Mouse (Mus musculus) embryonic facial prominence, embryonic 13.5 days (tissue): ENCODE measurements around the gene Nfatc2. TPM values are rescaled to one million over a fixed set of nuclear protein-coding genes. Genes with fewer than 3 reads are reported as not detected.

Source experiments
- ATAC-seq: fragments of 200-750 bp; cut with Nextera tagmentation; 2 replicates; pipeline ENCODE4 v1.8.0; 2017; ENCODE audit warnings: low read depth; ENCODE audit not compliant: insufficient number of reproducible peaks, insufficient read depth, low FRiP score, low TSS enrichment
- H3K27ac ChIP-seq: fragments of 300-500 bp; sonication (generic); 2 replicates; pipeline ENCODE4 v1.5.1; 2015; ENCODE audit warnings: moderate library complexity, mild to moderate bottlenecking, inconsistent platforms
- H3K27me3 ChIP-seq: fragments of 300-500 bp; sonication (generic); 2 replicates; pipeline ENCODE4 v1.6.1; 2015; ENCODE audit warnings: mild to moderate bottlenecking, inconsistent platforms
- H3K36me3 ChIP-seq: fragments of 300-500 bp; sonication (generic); 2 replicates; pipeline ENCODE4 v1.6.1; 2015; ENCODE audit warnings: mild to moderate bottlenecking, inconsistent platforms
- H3K4me1 ChIP-seq: fragments of 300-500 bp; sonication (generic); 2 replicates; pipeline ENCODE4 v1.6.1; 2015; ENCODE audit warnings: inconsistent platforms
- H3K4me2 ChIP-seq: fragments of 300-500 bp; sonication (generic); 2 replicates; pipeline ENCODE4 v1.6.1; 2015; ENCODE audit warnings: moderate library complexity, mild to moderate bottlenecking, inconsistent platforms
- H3K4me3 ChIP-seq: fragments of 300-500 bp; sonication (generic); 2 replicates; pipeline ENCODE4 v1.5.1; 2015; ENCODE audit warnings: mild to moderate bottlenecking, inconsistent platforms
- H3K9ac ChIP-seq: fragments of 300-500 bp; sonication (generic); 2 replicates; pipeline ENCODE4 v1.6.1; 2015; ENCODE audit warnings: mild to moderate bottlenecking, inconsistent platforms
- H3K9me3 ChIP-seq: fragments of 300-500 bp; sonication (generic); 2 replicates; pipeline ENCODE4 v1.6.1; 2016; ENCODE audit warnings: inconsistent platforms
- WGBS: fragments of 180-500 bp; shearing (Covaris S2); methylation state at CpG from one replicate; pipeline ENCODE4 v1.1.7; 2015; ENCODE audit warnings: mixed read lengths; 5-methylcytosine and 5-hydroxymethylcytosine counted together
- microRNA-seq: library from miRNA; unstranded; fragments of <30 nt; microRNA quantifications from one replicate; pipeline ENCODE4, GENCODE M21; 2016
- polyA plus RNA-seq: library from polyadenylated mRNA; unstranded; fragments of >200 nt; fragmentation: Nextera tagmentation; extraction: Ambion mirVana; gene quantifications from 2 replicates; pipeline ENCODE4 v1.2.1, GENCODE M21; 2015

Nfatc2 gene
- polyA plus RNA-seq, 1 experiment from 2014 or later: 5.9 TPM

GRCm38 (mm10) chr2:168432394-168432793 is 169.1 kb downstream of the Nfatc2 start:
- H3K27ac ChIP-seq: no peak overlapping the region
- no peak overlapping the region for H3K9ac ChIP-seq
- no peak overlapping the region for H3K4me3 ChIP-seq
- H3K4me1 ChIP-seq: 0 out of 2 replicates have a peak, but pooled peaks cover 7% of the 10 kb centered on the region
- no peak for ATAC-seq
- no peak overlapping the region for H3K4me2 ChIP-seq
- 0 out of 2 replicates have a peak, but pooled peaks cover 4% of the 10 kb centered on the region for H3K9me3 ChIP-seq
- H3K27me3 ChIP-seq: no peaks in the 10 kb centered on the region
- H3K36me3 ChIP-seq: no peaks in the 10 kb centered on the region
- 83% methylated on average over 7 of the region's 7 CpGs for WGBS

DNA sequence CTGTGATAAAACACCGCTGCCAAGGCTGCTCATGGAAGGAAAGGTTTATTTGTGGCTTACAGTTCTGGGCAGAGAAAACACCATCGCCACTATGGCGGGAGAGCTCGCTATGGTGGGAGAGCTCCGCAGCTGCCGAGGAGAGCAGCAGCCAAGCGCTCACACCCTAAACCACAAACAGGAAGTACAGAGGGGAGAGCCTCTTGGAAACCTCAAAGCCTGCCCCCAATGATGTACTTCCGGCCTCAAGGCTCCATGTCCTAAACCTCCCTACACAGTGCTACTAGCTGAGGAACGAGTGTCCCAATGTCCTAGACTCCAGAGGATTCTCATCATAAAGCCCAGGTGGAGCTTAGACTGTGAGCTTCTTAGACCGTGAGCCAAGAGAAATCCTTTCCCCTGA is 171.9 kb downstream of the Nfatc2 start:
- Histone ChIP-seq H3K9me3 (0 out of 2 replicates have a peak, but pooled peaks cover 4% of the 10 kb centered on the region), H3K36me3 (no peaks in the 10 kb centered on the region), H3K4me1 (peaks cover 16% of the 10 kb centered on the region), H3K9ac (no peak overlapping the region), H3K27ac (no peak overlapping the region), H3K4me3 (no peak overlapping the region), H3K4me2 (no peak overlapping the region), H3K27me3 (no peaks in the 10 kb centered on the region)
- no peak for ATAC-seq
- WGBS: 91% methylated on average over 10 of the region's 10 CpGs

- no peak for ATAC-seq
- no peaks in the 10 kb centered on the region for H3K36me3 ChIP-seq
- no peak overlapping the region for H3K4me3 ChIP-seq
- peaks cover 21% of the 10 kb centered on the region for H3K4me1 ChIP-seq
- H3K4me2 ChIP-seq: no peak overlapping the region
- H3K9ac ChIP-seq: no peak overlapping the region
- 88% methylated on average over 5 of the region's 5 CpGs for WGBS
- no peaks in the 10 kb centered on the region for H3K27me3 ChIP-seq
- no peak overlapping the region for H3K27ac ChIP-seq
- H3K9me3 ChIP-seq: 0 out of 2 replicates have a peak, but pooled peaks cover 4% of the 10 kb centered on the region
Observed at GRCm38 (mm10) chr2:168428375-168428901, 173.0 kb downstream of the Nfatc2 start.

Small RNAs within 50 kb of the gene (microRNA-seq; reads per million reads assigned to microRNA genes)
- gene Mir7004: 0.74 reads per million

Other genes starting within 250 kb of the Nfatc2 start
- 22.4 and 23.0 TPM in 2 replicates for gene Atp9a, start 140.8 kb upstream of the Nfatc2 start, polyA plus RNA-seq
- 1.8 and 1.9 TPM in 2 replicates for gene Sall4, start 166.3 kb upstream of the Nfatc2 start, polyA plus RNA-seq